Mouse (Mus musculus) ES-E14 (cell line): Measurements from ENCODE around the gene Fam151a.

ENCODE experiments used
- CHD2 ChIP-seq: IDR thresholded peaks from 2 replicates; pipeline ENCODE4 v1.6.1; 2014; ENCODE audit warnings: mild to moderate bottlenecking, low read depth, low read length, inconsistent platforms
- HCFC1 ChIP-seq: IDR thresholded peaks from 2 replicates; pipeline ENCODE4 v1.6.1; 2012; ENCODE audit warnings: low read length, inconsistent platforms, borderline replicate concordance; ENCODE audit not compliant: insufficient read depth
- MAFK ChIP-seq: IDR thresholded peaks from 2 replicates; pipeline ENCODE4 v1.6.1; 2014; ENCODE audit warnings: mild to moderate bottlenecking, low read depth, low read length, inconsistent platforms; ENCODE audit not compliant: insufficient read depth
- ZC3H11A ChIP-seq: IDR thresholded peaks from 2 replicates; pipeline ENCODE4 v1.6.1; 2012; ENCODE audit warnings: low read depth, mild to moderate bottlenecking, inconsistent platforms, low read length, borderline replicate concordance
- ZNF384 ChIP-seq: IDR thresholded peaks from 2 replicates; pipeline ENCODE4 v1.6.1; 2012; ENCODE audit warnings: low read depth, low read length, inconsistent platforms

DNA sequence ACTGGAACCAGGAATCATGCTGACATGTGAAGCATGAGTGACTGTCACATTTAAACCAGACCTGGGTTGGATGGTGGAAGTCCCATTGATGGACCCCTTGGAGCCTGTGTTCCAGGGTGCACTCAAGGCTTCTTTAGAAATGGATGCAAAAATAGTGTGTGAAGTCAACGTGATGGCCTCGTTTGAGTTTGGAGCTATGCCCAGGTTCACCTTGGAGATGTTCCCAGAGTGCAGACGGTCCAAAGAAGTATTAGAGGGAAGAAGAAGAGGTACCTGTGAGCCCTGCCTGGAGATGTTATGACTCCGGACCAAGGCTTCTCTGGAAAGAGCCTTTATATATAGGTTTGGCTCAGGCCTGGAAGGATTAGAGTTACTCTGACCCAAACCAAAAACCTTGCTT lies 13.1 kb upstream of the Fam151a start:
- TF ChIP-seq CHD2, result no peak
- TF ChIP-seq MAFK, result no peak
- TF ChIP-seq HCFC1, result no peak
- no peak for TF ChIP-seq ZC3H11A
- no peak for TF ChIP-seq ZNF384
